Mouse (Mus musculus) midbrain, embryonic 14.5 days (tissue): ENCODE results near the gene Gm498. TPM values are rescaled to one million over a fixed set of nuclear protein-coding genes. Genes with fewer than 3 reads are reported as not detected.
A peak's percentile ranks its signal among the peaks of the same experiment; 100 is the strongest.

ENCODE experiments used
- ATAC-seq: fragments of 200-750 bp; cut with Nextera tagmentation; 2 replicates; pipeline ENCODE4 v1.8.0; 2017; ENCODE audit warnings: moderate number of reproducible peaks, moderate library complexity; ENCODE audit not compliant: low FRiP score, low TSS enrichment
- DNase-seq: peaks from one replicate; pipeline ENCODE4 v3.0.0-alpha.2; 2015
- H3K27ac ChIP-seq: fragments of 300-500 bp; sonication (generic); replicated peaks from 2 replicates; pipeline ENCODE4 v1.5.1; 2014; ENCODE audit warnings: mild to moderate bottlenecking, low read depth, low read length, moderate library complexity
- H3K27me3 ChIP-seq: fragments of 300-500 bp; sonication (generic); 2 replicates; pipeline ENCODE4 v1.6.1; 2014; ENCODE audit warnings: low read length, control low read depth, mixed read lengths; ENCODE audit not compliant: control insufficient read depth, insufficient read depth
- H3K36me3 ChIP-seq: fragments of 300-500 bp; sonication (generic); 2 replicates; pipeline ENCODE4 v1.6.1; 2014; ENCODE audit warnings: low read length, control low read depth; ENCODE audit not compliant: control insufficient read depth, insufficient read depth
- H3K4me1 ChIP-seq: fragments of 300-500 bp; sonication (generic); 2 replicates; pipeline ENCODE4 v1.6.1; 2014; ENCODE audit warnings: mild to moderate bottlenecking, antibody characterized with exemption, low read length, control low read depth; ENCODE audit not compliant: control insufficient read depth, insufficient read depth
- H3K4me2 ChIP-seq: fragments of 300-500 bp; sonication (generic); 2 replicates; pipeline ENCODE4 v1.6.1; 2014; ENCODE audit warnings: mild to moderate bottlenecking, low read length, moderate library complexity
- H3K4me3 ChIP-seq: fragments of 300-500 bp; sonication (generic); replicated peaks from 2 replicates; pipeline ENCODE4 v1.5.1; 2014; ENCODE audit warnings: low read depth, low read length
- H3K9ac ChIP-seq: fragments of 300-500 bp; sonication (generic); replicated peaks from 2 replicates; pipeline ENCODE4 v1.6.1; 2014; ENCODE audit warnings: mild to moderate bottlenecking, low read length, moderate library complexity
- H3K9me3 ChIP-seq: fragments of 300-500 bp; sonication (generic); 2 replicates; pipeline ENCODE4 v1.6.1; 2016; ENCODE audit warnings: low read length, control low read depth, mixed read lengths; ENCODE audit not compliant: control insufficient read depth
- WGBS: fragments of 180-500 bp; shearing (Covaris S2); extraction: QIAGEN DNeasy Blood & Tissue Kit; methylation state at CpG from one replicate; pipeline ENCODE4 v1.1.7; 2014; 5-methylcytosine and 5-hydroxymethylcytosine counted together
- polyA plus RNA-seq: library from polyadenylated mRNA; unstranded; fragments of >200 nt; fragmentation: Nextera tagmentation; extraction: Ambion mirVana; gene quantifications from 2 replicates; pipeline ENCODE4 v1.2.1, GENCODE M21; 2014

Gene Gm498
- polyA plus RNA-seq, 1 experiment from 2014 or later: not detected

- H3K4me1 ChIP-seq: no peaks in the 10 kb centered on the region
- ATAC-seq (no peak), DNase-seq (no peak)
- H3K4me2 ChIP-seq: no peak overlapping the region
- H3K27me3 ChIP-seq: no peaks in the 10 kb centered on the region
- H3K9ac ChIP-seq: no peak overlapping the region
- H3K4me3 ChIP-seq: no peak overlapping the region
- peaks cover 52% of the 10 kb centered on the region for H3K36me3 ChIP-seq
- H3K9me3 ChIP-seq: no peaks in the 10 kb centered on the region
- no peak overlapping the region for H3K27ac ChIP-seq
- 96% methylated on average over 7 of the region's 8 CpGs for WGBS
These were observed 17.7 kb upstream of the Gm498 start for GRCm38 (mm10) chr7:143848768-143849482.

- Histone ChIP-seq H3K9me3 (no peaks in the 10 kb centered on the region), H3K27me3 (no peaks in the 10 kb centered on the region), H3K4me1 (no peaks in the 10 kb centered on the region), H3K27ac (no peak overlapping the region), H3K4me2 (no peak overlapping the region), H3K36me3 (no peaks in the 10 kb centered on the region), H3K9ac (no peak overlapping the region), H3K4me3 (no peak overlapping the region)
- 89% methylated on average over 4 of the region's 4 CpGs for WGBS
- no peak for DNase-seq
- ATAC-seq: no peak
These were observed 2.2 kb downstream of the Gm498 start for GRCm38 (mm10) chr7:143868874-143869273.

GRCm38 (mm10) chr7:143883717-143884116, 17.1 kb downstream of the Gm498 start:
- H3K27ac ChIP-seq: no peak overlapping the region
- H3K9me3 ChIP-seq: no peaks in the 10 kb centered on the region
- DNase-seq: no peak
- H3K9ac ChIP-seq: no peak overlapping the region
- no peak for ATAC-seq
- 80% methylated on average over 6 of the region's 6 CpGs for WGBS
- H3K27me3 ChIP-seq: no peaks in the 10 kb centered on the region
- no peaks in the 10 kb centered on the region for H3K4me1 ChIP-seq
- H3K4me3 ChIP-seq: no peak overlapping the region
- H3K4me2 ChIP-seq: no peak overlapping the region
- H3K36me3 ChIP-seq: no peaks in the 10 kb centered on the region

GRCm38 (mm10) chr7:143891146-143891545, 24.5 kb downstream of the Gm498 start:
- Histone ChIP-seq H3K27ac (no peak overlapping the region), H3K9ac (no peak overlapping the region), H3K27me3 (no peaks in the 10 kb centered on the region), H3K9me3 (no peaks in the 10 kb centered on the region), H3K36me3 (no peaks in the 10 kb centered on the region), H3K4me3 (no peak overlapping the region), H3K4me1 (no peaks in the 10 kb centered on the region), H3K4me2 (no peak overlapping the region)
- no peak for ATAC-seq
- WGBS: 63% methylated on average over 2 of the region's 2 CpGs
- DNase-seq: no peak

GRCm38 (mm10) chr7:143892361-143892760, 25.7 kb downstream of the Gm498 start:
- no peaks in the 10 kb centered on the region for H3K27me3 ChIP-seq
- H3K9ac ChIP-seq: no peak overlapping the region
- DNase-seq (no peak), ATAC-seq (no peak)
- H3K4me3 ChIP-seq: no peak overlapping the region
- no peaks in the 10 kb centered on the region for H3K4me1 ChIP-seq
- H3K36me3 ChIP-seq: no peaks in the 10 kb centered on the region
- WGBS: 51% methylated on average over 2 of the region's 2 CpGs
- no peak overlapping the region for H3K27ac ChIP-seq
- H3K9me3 ChIP-seq: no peaks in the 10 kb centered on the region
- H3K4me2 ChIP-seq: no peak overlapping the region

- no peak overlapping the region for H3K4me2 ChIP-seq
- WGBS: 22% methylated on average over 2 of the region's 2 CpGs
- no peaks in the 10 kb centered on the region for H3K4me1 ChIP-seq
- no peak overlapping the region for H3K9ac ChIP-seq
- no peak overlapping the region for H3K27ac ChIP-seq
- ATAC-seq (no peak), DNase-seq (peak; percentile 80)
- H3K9me3 ChIP-seq: no peaks in the 10 kb centered on the region
- H3K36me3 ChIP-seq: no peaks in the 10 kb centered on the region
- no peak overlapping the region for H3K4me3 ChIP-seq
- H3K27me3 ChIP-seq: no peaks in the 10 kb centered on the region
These were observed 34.0 kb downstream of the Gm498 start for GRCm38 (mm10) chr7:143900667-143901066.

- Histone ChIP-seq H3K27me3 (no peaks in the 10 kb centered on the region), H3K4me1 (no peaks in the 10 kb centered on the region), H3K9me3 (no peaks in the 10 kb centered on the region), H3K36me3 (no peaks in the 10 kb centered on the region), H3K4me3 (no peak overlapping the region), H3K9ac (no peak overlapping the region), H3K27ac (no peak overlapping the region), H3K4me2 (no peak overlapping the region)
- no peak for DNase-seq
- WGBS: 82% methylated on average over 1 of the region's 1 CpGs
- ATAC-seq: no peak
These were observed 38.5 kb downstream of the Gm498 start for GRCm38 (mm10) chr7:143905176-143905575.

- Histone ChIP-seq H3K27ac (no peak overlapping the region), H3K27me3 (no peaks in the 10 kb centered on the region), H3K9ac (no peak overlapping the region), H3K36me3 (no peaks in the 10 kb centered on the region), H3K4me3 (no peak overlapping the region), H3K4me2 (no peak overlapping the region), H3K4me1 (no peaks in the 10 kb centered on the region), H3K9me3 (no peaks in the 10 kb centered on the region)
- DNase-seq (no peak), ATAC-seq (no peak)
- 70% methylated on average over 3 of the region's 3 CpGs for WGBS
These were observed 39.0 kb downstream of the Gm498 start for GRCm38 (mm10) chr7:143905606-143906005.

GRCm38 (mm10) chr7:143913611-143914010, 47.0 kb downstream of the Gm498 start:
- no peak overlapping the region for H3K4me3 ChIP-seq
- WGBS: 89% methylated on average over 8 of the region's 8 CpGs
- H3K4me2 ChIP-seq: no peak overlapping the region
- H3K27ac ChIP-seq: no peak overlapping the region
- DNase-seq (no peak), ATAC-seq (no peak)
- H3K27me3 ChIP-seq: no peaks in the 10 kb centered on the region
- H3K9me3 ChIP-seq: peaks cover 5% of the 10 kb centered on the region; the same call in 1 of the 2 replicates
- H3K4me1 ChIP-seq: no peaks in the 10 kb centered on the region
- no peaks in the 10 kb centered on the region for H3K36me3 ChIP-seq
- H3K9ac ChIP-seq: no peak overlapping the region
